Mouse (Mus musculus) hindbrain, postnatal 0 days (tissue): ENCODE measurements around the gene B3gnt8. TPM values are rescaled to one million over a fixed set of nuclear protein-coding genes. Genes with fewer than 3 reads are reported as not detected.
A peak's percentile ranks its signal among the peaks of the same experiment; 100 is the strongest.

Experiments
- ATAC-seq: fragments of 200-750 bp; cut with Nextera tagmentation; 2 replicates; pipeline ENCODE4 v1.8.0; 2017; ENCODE audit warnings: mild to moderate bottlenecking, moderate TSS enrichment, moderate library complexity
- DNase-seq: peaks from one replicate; pipeline ENCODE4 v3.0.0-alpha.2; 2015; ENCODE audit warnings: low spot score
- H3K27ac ChIP-seq: fragments of 300-500 bp; sonication (generic); 2 replicates; pipeline ENCODE4 v1.5.1; 2014; ENCODE audit warnings: mild to moderate bottlenecking
- H3K27me3 ChIP-seq: fragments of 300-500 bp; sonication (generic); 2 replicates; pipeline ENCODE4 v1.6.1; 2014; ENCODE audit warnings: low read length, mixed read lengths; ENCODE audit not compliant: insufficient read depth
- H3K36me3 ChIP-seq: fragments of 300-500 bp; sonication (generic); 2 replicates; pipeline ENCODE4 v1.6.1; 2014; ENCODE audit warnings: low read length, mixed read lengths; ENCODE audit not compliant: insufficient read depth
- H3K4me1 ChIP-seq: fragments of 300-500 bp; sonication (generic); 2 replicates; pipeline ENCODE4 v1.6.1; 2014; ENCODE audit warnings: antibody characterized with exemption, low read length, mixed read lengths; ENCODE audit not compliant: insufficient read depth
- H3K4me2 ChIP-seq: fragments of 300-500 bp; sonication (generic); 2 replicates; pipeline ENCODE4 v1.6.1; 2014; ENCODE audit warnings: low read depth, mild to moderate bottlenecking, low read length, moderate library complexity, mixed read lengths
- H3K4me3 ChIP-seq: fragments of 300-500 bp; sonication (generic); 2 replicates; pipeline ENCODE4 v1.5.1; 2014; ENCODE audit warnings: low read length
- H3K9ac ChIP-seq: fragments of 300-500 bp; sonication (generic); replicated peaks from 2 replicates; pipeline ENCODE4 v1.6.1; 2014; ENCODE audit warnings: mild to moderate bottlenecking, low read length, moderate library complexity, mixed read lengths
- H3K9me3 ChIP-seq: fragments of 300-500 bp; sonication (generic); 2 replicates; pipeline ENCODE4 v1.6.1; 2016; ENCODE audit warnings: low read length, mixed read lengths
- CTCF ChIP-seq: IDR thresholded peaks from 2 replicates; pipeline ENCODE4 v1.5.1; 2016; ENCODE audit warnings: antibody characterized with exemption, control low read depth, low read depth
- WGBS: fragments of 180-500 bp; shearing (Covaris S2); extraction: QIAGEN DNeasy Blood & Tissue Kit; methylation state at CpG from one replicate; pipeline ENCODE4 v1.1.7; 2014; 5-methylcytosine and 5-hydroxymethylcytosine counted together
- polyA plus RNA-seq: library from polyadenylated mRNA; unstranded; fragments of >200 nt; fragmentation: Nextera tagmentation; extraction: Ambion mirVana; gene quantifications from 2 replicates; pipeline ENCODE4 v1.2.1, GENCODE M21; 2015
- total RNA-seq: library from RNA; depleted of rRNA; stranded (reverse); fragments of >200 nt; gene quantifications from 2 replicates; pipeline ENCODE4 v1.2.3, GENCODE M21; 2014

The B3gnt8 gene
- total and polyA plus RNA-seq, 2 experiments from 2014 or later: 1.1 to 1.2 TPM

GRCm38 (mm10) chr7:25619722-25619991, 6.8 kb upstream of the B3gnt8 start:
- no peak for DNase-seq
- TF ChIP-seq CTCF: no peak
- no peaks in the 10 kb centered on the region for H3K9me3 ChIP-seq
- no peaks in the 10 kb centered on the region for H3K27me3 ChIP-seq
- peaks cover 19% of the 10 kb centered on the region; the same call in 1 of the 2 replicates for H3K36me3 ChIP-seq
- peak overlapping the region; percentile 51 for H3K9ac ChIP-seq
- H3K27ac ChIP-seq: peak overlapping the region; percentile 16; the same call in 1 of the 2 replicates
- WGBS: 24% methylated on average over 5 of the region's 5 CpGs
- H3K4me3 ChIP-seq: peak overlapping the region; percentile 63
- H3K4me2 ChIP-seq: peak overlapping the region; percentile 66
- peaks cover 5% of the 10 kb centered on the region; the same call in 1 of the 2 replicates for H3K4me1 ChIP-seq
- ATAC-seq: no peak

GRCm38 (mm10) chr7:25620101-25620500, 6.4 kb upstream of the B3gnt8 start:
- DNase-seq: no peak
- 92% methylated on average over 5 of the region's 5 CpGs for WGBS
- H3K27ac ChIP-seq: peak overlapping the region; percentile 16; the same call in 1 of the 2 replicates
- peak overlapping the region; percentile 51; the same call in 1 of the 2 replicates for H3K9ac ChIP-seq
- no peaks in the 10 kb centered on the region for H3K27me3 ChIP-seq
- H3K4me1 ChIP-seq: peaks cover 5% of the 10 kb centered on the region; the same call in 1 of the 2 replicates
- no peaks in the 10 kb centered on the region for H3K9me3 ChIP-seq
- H3K4me3 ChIP-seq: no peak overlapping the region; the same call in 1 of the 2 replicates
- peaks cover 19% of the 10 kb centered on the region; the same call in 1 of the 2 replicates for H3K36me3 ChIP-seq
- peak overlapping the region; percentile 66 for H3K4me2 ChIP-seq
- no peak for TF ChIP-seq CTCF
- ATAC-seq: no peak

GRCm38 (mm10) chr7:25620751-25621150, 5.7 kb upstream of the B3gnt8 start:
- H3K27ac ChIP-seq: no peak overlapping the region
- no peak for ATAC-seq
- H3K27me3 ChIP-seq: no peaks in the 10 kb centered on the region
- no peak overlapping the region for H3K4me3 ChIP-seq
- H3K9me3 ChIP-seq: no peaks in the 10 kb centered on the region
- no peak overlapping the region for H3K4me2 ChIP-seq
- H3K9ac ChIP-seq: no peak overlapping the region
- no peak for TF ChIP-seq CTCF
- peaks cover 19% of the 10 kb centered on the region; the same call in 1 of the 2 replicates for H3K36me3 ChIP-seq
- peaks cover 5% of the 10 kb centered on the region; the same call in 1 of the 2 replicates for H3K4me1 ChIP-seq
- WGBS: 93% methylated on average over 11 of the region's 11 CpGs
- DNase-seq: no peak

- no peaks in the 10 kb centered on the region for H3K9me3 ChIP-seq
- TF ChIP-seq CTCF: no peak
- 84% methylated on average over 11 of the region's 11 CpGs for WGBS
- no peak overlapping the region for H3K4me3 ChIP-seq
- no peak overlapping the region for H3K4me2 ChIP-seq
- ATAC-seq: no peak
- H3K9ac ChIP-seq: no peak overlapping the region
- no peak for DNase-seq
- H3K27me3 ChIP-seq: no peaks in the 10 kb centered on the region
- no peak overlapping the region for H3K27ac ChIP-seq
- peaks cover 19% of the 10 kb centered on the region; the same call in 1 of the 2 replicates for H3K36me3 ChIP-seq
- peaks cover 8% of the 10 kb centered on the region; the same call in 1 of the 2 replicates for H3K4me1 ChIP-seq
These were observed 2.5 kb upstream of the B3gnt8 start for GRCm38 (mm10) chr7:25623857-25624370.

- 79% methylated on average over 5 of the region's 5 CpGs for WGBS
- peaks cover 8% of the 10 kb centered on the region; the same call in 1 of the 2 replicates for H3K4me1 ChIP-seq
These were observed 1.6 kb upstream of the B3gnt8 start for GRCm38 (mm10) chr7:25624851-25625250.

GRCm38 (mm10) chr7:25625594-25626250, 732 bp upstream of the B3gnt8 start:
- DNase-seq (peak; percentile 22), ATAC-seq (no peak)
- H3K27ac ChIP-seq: no peak overlapping the region
- peak; percentile 56 for TF ChIP-seq CTCF
- no peaks in the 10 kb centered on the region for H3K9me3 ChIP-seq
- no peak overlapping the region for H3K4me2 ChIP-seq
- H3K27me3 ChIP-seq: no peaks in the 10 kb centered on the region
- H3K9ac ChIP-seq: no peak overlapping the region
- peaks cover 3% of the 10 kb centered on the region; the same call in 1 of the 2 replicates for H3K4me1 ChIP-seq
- WGBS: 77% methylated on average over 10 of the region's 10 CpGs
- H3K36me3 ChIP-seq: peaks cover 28% of the 10 kb centered on the region
- no peak overlapping the region for H3K4me3 ChIP-seq

More at GRCm38 (mm10) chr7:25624851-25625250, 1.6 kb upstream of the B3gnt8 start:
- Histone ChIP-seq H3K4me3 (no peak overlapping the region), H3K9me3 (no peaks in the 10 kb centered on the region), H3K36me3 (peaks cover 21% of the 10 kb centered on the region), H3K9ac (no peak overlapping the region), H3K27me3 (no peaks in the 10 kb centered on the region), H3K27ac (no peak overlapping the region), H3K4me2 (no peak overlapping the region)
- DNase-seq (no peak), ATAC-seq (no peak)
- TF ChIP-seq CTCF: no peak
